Mouse (Mus musculus) kidney, adult 2 months (tissue): ENCODE results near the gene Cd44. TPM values are rescaled to one million over a fixed set of nuclear protein-coding genes. Genes with fewer than 3 reads are reported as not detected.

Experiments
- DNase-seq: peaks from one replicate; pipeline ENCODE4 v3.0.0; 2021
- H3K27ac ChIP-seq: fragments of 200-500 bp; 2 replicates; pipeline ENCODE4 v1.5.1; 2012; ENCODE audit warnings: low read depth, low read length, control low read depth, inconsistent platforms; ENCODE audit not compliant: insufficient read depth
- H3K27me3 ChIP-seq: fragments of 200-500 bp; replicated peaks from 2 replicates; pipeline ENCODE4 v1.6.1; 2012; ENCODE audit warnings: mild to moderate bottlenecking, moderate library complexity, low read length, inconsistent platforms; ENCODE audit not compliant: control insufficient read depth, insufficient read depth
- H3K36me3 ChIP-seq: fragments of 200-500 bp; 2 replicates; pipeline ENCODE4 v1.6.1; 2012; ENCODE audit warnings: mild to moderate bottlenecking, moderate library complexity, low read length, inconsistent platforms; ENCODE audit not compliant: control insufficient read depth, insufficient read depth
- H3K4me1 ChIP-seq: fragments of 200-500 bp; 2 replicates; pipeline ENCODE4 v1.6.1; 2011; ENCODE audit warnings: low read length; ENCODE audit not compliant: control insufficient read depth, insufficient read depth
- H3K4me3 ChIP-seq: fragments of 200-500 bp; 2 replicates; pipeline ENCODE4 v1.5.1; 2011; ENCODE audit warnings: mild to moderate bottlenecking, low read depth, low read length, control low read depth; ENCODE audit not compliant: insufficient read depth
- CTCF ChIP-seq: fragments of 200-500 bp; conservative IDR thresholded peaks from 2 replicates; pipeline ENCODE4 v1.5.1; 2011; ENCODE audit warnings: low read depth, mild to moderate bottlenecking, control low read depth, low read length, moderate library complexity, mixed read lengths; ENCODE audit not compliant: insufficient read depth, insufficient read length
- POLR2A ChIP-seq: fragments of 200-500 bp; IDR thresholded peaks from one replicate; pipeline ENCODE4 v1.6.1; 2011; ENCODE audit warnings: low read depth, low read length, control low read depth
- WGBS: fragments of 180-500 bp; shearing (Covaris S2); methylation state at CpG from one replicate; pipeline ENCODE4 v1.1.7; 2018; 5-methylcytosine and 5-hydroxymethylcytosine counted together
- polyA plus RNA-seq: library from polyadenylated mRNA; depleted of rRNA; stranded (reverse); fragments of >200 nt; gene quantifications from 2 replicates; pipeline ENCODE4 v1.2.3, GENCODE M21; 2012; rRNA removed

The Cd44 gene
- polyA plus RNA-seq, 1 experiment = 3.3 TPM

- no peak overlapping the region for H3K4me3 ChIP-seq
- WGBS = 64% methylated on average over 8 of the region's 8 CpGs
- TF ChIP-seq CTCF (no peak), POLR2A (no peak)
- no peaks in the 10 kb centered on the region for H3K27me3 ChIP-seq
- no peak overlapping the region for H3K27ac ChIP-seq
- no peaks in the 10 kb centered on the region for H3K36me3 ChIP-seq
- H3K4me1 ChIP-seq = no peaks in the 10 kb centered on the region
- DNase-seq = no peak
Measured at GRCm38 (mm10) chr2:102764602-102765374, 136.7 kb downstream of the Cd44 start.

- Histone ChIP-seq H3K4me3 (no peak overlapping the region), H3K27ac (no peak overlapping the region), H3K4me1 (no peaks in the 10 kb centered on the region), H3K36me3 (no peaks in the 10 kb centered on the region), H3K27me3 (no peaks in the 10 kb centered on the region)
- TF ChIP-seq CTCF (no peak), POLR2A (no peak)
- DNase-seq = no peak
- 91% methylated on average over 2 of the region's 2 CpGs for WGBS
Measured at GRCm38 (mm10) chr2:102763991-102764390, 137.5 kb downstream of the Cd44 start.

- Histone ChIP-seq H3K27ac (no peak overlapping the region), H3K36me3 (no peaks in the 10 kb centered on the region), H3K4me3 (no peak overlapping the region), H3K4me1 (no peaks in the 10 kb centered on the region), H3K27me3 (no peaks in the 10 kb centered on the region)
- DNase-seq = no peak
- no peak for TF ChIP-seq POLR2A
- no peak for TF ChIP-seq CTCF
- WGBS = 67% methylated on average over 3 of the region's 3 CpGs
Measured at GRCm38 (mm10) chr2:102763176-102763575, 138.3 kb downstream of the Cd44 start.

Other genes with a start within 250 kb of the Cd44 start
- 1.5 and 1.6 TPM in 2 replicates for gene Slc1a2, start 243.0 kb downstream of the Cd44 start, polyA plus RNA-seq
- gene Pdhx, start 171.8 kb upstream of the Cd44 start, polyA plus RNA-seq = 27.9 and 37.2 TPM in 2 replicates
- gene Apip, start 172.0 kb upstream of the Cd44 start, polyA plus RNA-seq = 18.7 and 24.4 TPM in 2 replicates